Mouse (Mus musculus) frontal cortex, postnatal 10 days (tissue): ENCODE data around the gene Asf1b.

Experiments used
- DNase-seq, 2 experiments: peaks; one replicate each; pipeline ENCODE4 v3.0.0; 2022; ENCODE audit warnings: low spot score in 2 of 2, mixed read lengths in 1 of 2

The Asf1b gene

GRCm38 (mm10) chr8:83955106-83955957, at the start of gene Asf1b, which contains the start of gene Gm10644:
Gene Asf1b (plus strand): TSS chr8:83955507.
Gene Gm10644 (minus strand): TSS chr8:83955205.
- peak; percentile 99 to 100 for DNase-seq

- DNase-seq: no peak
Observed at GRCm38 (mm10) chr8:83908583-83908982, 46.7 kb upstream of the Asf1b start.

- DNase-seq: peak; percentile 60 to 77
Observed at GRCm38 (mm10) chr8:83909311-83909710, 46.0 kb upstream of the Asf1b start.

GRCm38 (mm10) chr8:83911809-83912731, 43.2 kb upstream of the Asf1b start:
- DNase-seq: no peak

GRCm38 (mm10) chr8:83914232-83914631, 41.1 kb upstream of the Asf1b start:
- DNase-seq: no peak

GRCm38 (mm10) chr8:83914860-83915259, 40.4 kb upstream of the Asf1b start:
- no peak for DNase-seq

- DNase-seq: peak in 1 of 2 experiments; percentile 47
Observed at GRCm38 (mm10) chr8:83916015-83916414, 39.3 kb upstream of the Asf1b start.

- DNase-seq: no peak
Observed at GRCm38 (mm10) chr8:83917566-83917965, 37.7 kb upstream of the Asf1b start.

GRCm38 (mm10) chr8:83921558-83921957, 33.7 kb upstream of the Asf1b start:
- DNase-seq: peak in 1 of 2 experiments; percentile 78

GRCm38 (mm10) chr8:83922727-83923126, 32.6 kb upstream of the Asf1b start:
- DNase-seq: no peak

GRCm38 (mm10) chr8:83924585-83924984, 30.7 kb upstream of the Asf1b start:
- no peak for DNase-seq

- no peak for DNase-seq
Observed at GRCm38 (mm10) chr8:83926266-83926665, 29.0 kb upstream of the Asf1b start.

- no peak for DNase-seq
Observed at GRCm38 (mm10) chr8:83934222-83934621, 21.1 kb upstream of the Asf1b start.

- DNase-seq: no peak
Observed at GRCm38 (mm10) chr8:83934994-83935393, 20.3 kb upstream of the Asf1b start.

GRCm38 (mm10) chr8:83935435-83935834, 19.9 kb upstream of the Asf1b start:
- no peak for DNase-seq

GRCm38 (mm10) chr8:83937645-83938044, 17.7 kb upstream of the Asf1b start:
- DNase-seq: no peak

GRCm38 (mm10) chr8:83938330-83938729, 17.0 kb upstream of the Asf1b start:
- peak in 1 of 2 experiments; percentile 10 for DNase-seq

GRCm38 (mm10) chr8:83941066-83941677, 14.1 kb upstream of the Asf1b start:
- no peak for DNase-seq

GRCm38 (mm10) chr8:83942446-83942845, 12.9 kb upstream of the Asf1b start:
- no peak for DNase-seq

GRCm38 (mm10) chr8:83945540-83945939, 9.8 kb upstream of the Asf1b start:
- DNase-seq: no peak

- DNase-seq: no peak
Observed at GRCm38 (mm10) chr8:83954749-83955105, 580 bp upstream of the Asf1b start.

- no peak for DNase-seq
Observed at GRCm38 (mm10) chr8:83955958-83956218, 581 bp downstream of the Asf1b start.
